ENCODE assay signal across 21 mouse cellular contexts in genomic region chr15:81273361-81273760, GRCm38 (mm10). TPM values are rescaled to one million over a fixed set of nuclear protein-coding genes. Genes with fewer than 3 reads are reported as not detected.
DNase-seq lines count a peak whose midpoint lies in the region; ATAC-seq lines count a peak whose summit lies in the region.
"Had no signal": no experiment of that assay in that cellular context is flagged by ENCODE, and none has a peak within 500 bp of the region (broad histone marks: within the 10 kb centered on the region; RNA-seq: fewer than 3 reads in every experiment).

No protein-coding gene starts in this region.

- no peak for ATAC-seq in hindbrain, embryonic 13.5 days (ENCODE audit: low FRiP score)
- no peak for ATAC-seq in hindbrain, embryonic 12.5 days (ENCODE audit: low FRiP score)
- ATAC-seq in hindbrain, embryonic 16.5 days: no peak
- ATAC-seq: activated CD4-positive, CD25-positive, alpha-beta regulatory T cell, adult 4 months; intestine, embryonic 16.5 days had no signal

- WGBS in hindbrain, embryonic 13.5 days: 67% methylated on average over 2 of the region's 2 CpGs
- WGBS in hindbrain, embryonic 12.5 days: 55% methylated on average over 2 of the region's 2 CpGs
- 62% methylated on average over 2 of the region's 2 CpGs for WGBS in hindbrain, embryonic 16.5 days

- H3K9ac ChIP-seq in hindbrain, embryonic 13.5 days: peak overlapping the region; percentile 62; the same call in 1 of the 2 replicates
- no peak overlapping the region for H3K9ac ChIP-seq in hindbrain, embryonic 12.5 days
- no peak overlapping the region; the same call in 1 of the 2 replicates for H3K9ac ChIP-seq in hindbrain, embryonic 16.5 days (ENCODE audit: low read depth, low read length)
- H3K9ac ChIP-seq: heart, embryonic 13.5 days had no signal

- no peaks in the 10 kb centered on the region for H3K27me3 ChIP-seq in hindbrain, embryonic 13.5 days
- H3K27me3 ChIP-seq in hindbrain, embryonic 12.5 days: no peaks in the 10 kb centered on the region
- no peaks in the 10 kb centered on the region for H3K27me3 ChIP-seq in hindbrain, embryonic 16.5 days (replicated peaks; ENCODE audit: control insufficient read depth, insufficient read depth, low read length)

- H3K4me2 ChIP-seq in hindbrain, embryonic 13.5 days: no peak overlapping the region
- no peak overlapping the region for H3K4me2 ChIP-seq in hindbrain, embryonic 12.5 days (replicated peaks)
- no peak overlapping the region for H3K4me2 ChIP-seq in hindbrain, embryonic 16.5 days (ENCODE audit: low read length)

- no peaks in the 10 kb centered on the region for H3K36me3 ChIP-seq in hindbrain, embryonic 13.5 days
- H3K36me3 ChIP-seq in hindbrain, embryonic 12.5 days: no peaks in the 10 kb centered on the region
- no peaks in the 10 kb centered on the region for H3K36me3 ChIP-seq in hindbrain, embryonic 16.5 days (ENCODE audit: control insufficient read depth, insufficient read depth, low read length)
- H3K36me3 ChIP-seq: heart, embryonic 13.5 days had no signal

- H3K4me1 ChIP-seq in hindbrain, embryonic 13.5 days (replicated peaks): peaks cover 29% of the 10 kb centered on the region
- peaks cover 26% of the 10 kb centered on the region for H3K4me1 ChIP-seq in hindbrain, embryonic 12.5 days
- peaks cover 19% of the 10 kb centered on the region for H3K4me1 ChIP-seq in hindbrain, embryonic 16.5 days (ENCODE audit: control insufficient read depth, insufficient read depth, low read depth, low read length)

- no peak overlapping the region for H3K4me3 ChIP-seq in hindbrain, embryonic 13.5 days
- no peak overlapping the region for H3K4me3 ChIP-seq in hindbrain, embryonic 12.5 days
- no peak overlapping the region for H3K4me3 ChIP-seq in hindbrain, embryonic 16.5 days (ENCODE audit: low read length)
- H3K4me3 ChIP-seq: heart, embryonic 13.5 days; left cerebral cortex, adult 2 months; myocyte had no signal

- H3K27ac ChIP-seq in hindbrain, embryonic 13.5 days: peak overlapping the region; percentile 86
- H3K27ac ChIP-seq in hindbrain, embryonic 12.5 days: no peak overlapping the region
- H3K27ac ChIP-seq in hindbrain, embryonic 16.5 days (ENCODE audit: low read depth, low read length): peak overlapping the region; percentile 66
- H3K27ac ChIP-seq: heart, embryonic 13.5 days; left cerebral cortex, adult 2 months had no signal

- no peaks in the 10 kb centered on the region for H3K9me3 ChIP-seq in hindbrain, embryonic 13.5 days
- no peaks in the 10 kb centered on the region for H3K9me3 ChIP-seq in hindbrain, embryonic 12.5 days (replicated peaks)
- no peaks in the 10 kb centered on the region for H3K9me3 ChIP-seq in hindbrain, embryonic 16.5 days (ENCODE audit: control insufficient read depth, low read length)
- H3K9me3 ChIP-seq: heart, embryonic 13.5 days had no signal

- DNase-seq in NIH3T3 (ENCODE audit: low read depth) (peak; percentile 34), adipocyte (ENCODE audit: low spot score) (no peak)
- peak; percentile 34 for DNase-seq in lung, postnatal 36 days
- DNase-seq in spleen, adult 18-20 months: no peak
- DNase-seq in cerebellum, postnatal 25 days: no peak
- DNase-seq: adrenal gland, postnatal 14 days; cerebellum, adult 11-12 months; cerebellum, postnatal 36 days; heart, postnatal 4 days; kidney, postnatal 36 days; left cerebral cortex, postnatal 4 days; liver; thymus, adult 2 months had no signal

RNA-seq across cellular contexts. Expression of gene Mchr1, which starts 38.1 kb away (rescaled TPM):
- 1.6 and 2.1 TPM in 2 replicates for polyA plus RNA-seq in hindbrain, embryonic 13.5 days (2015; fragmentation: Nextera tagmentation; extraction: Ambion mirVana)
- polyA plus RNA-seq in hindbrain, embryonic 12.5 days (2016; fragmentation: Nextera tagmentation; extraction: Ambion mirVana): 0.74 and 1.2 TPM in 2 replicates
- 6.3 and 7.9 TPM in 2 replicates for polyA plus RNA-seq in hindbrain, embryonic 16.5 days (2015; fragmentation: Nextera tagmentation; extraction: Ambion mirVana)

Comparison
In these comparisons a context has a peak if more than half of its experiments do, and no peak if none do; other contexts are left out.
1. DNase-seq: peak in NIH3T3 (single experiment) and lung, postnatal 36 days (single experiment); none in spleen, adult 18-20 months (0 of 2), adipocyte (single experiment) and cerebellum, postnatal 25 days (0 of 2).